Mouse (Mus musculus): ENCODE measurements around the gene Wdr62. TPM values are rescaled to one million over a fixed set of nuclear protein-coding genes. Genes with fewer than 3 reads are reported as not detected.
"Not testable (repeated sequence)": the region's sequence is repeated elsewhere in the genome, so short reads cannot be mapped to it uniquely, and the experiment has no call there.

Gene Wdr62
- total RNA-seq, 2 experiments from 2014 or later: 1.8 to 3.8 TPM

DNA sequence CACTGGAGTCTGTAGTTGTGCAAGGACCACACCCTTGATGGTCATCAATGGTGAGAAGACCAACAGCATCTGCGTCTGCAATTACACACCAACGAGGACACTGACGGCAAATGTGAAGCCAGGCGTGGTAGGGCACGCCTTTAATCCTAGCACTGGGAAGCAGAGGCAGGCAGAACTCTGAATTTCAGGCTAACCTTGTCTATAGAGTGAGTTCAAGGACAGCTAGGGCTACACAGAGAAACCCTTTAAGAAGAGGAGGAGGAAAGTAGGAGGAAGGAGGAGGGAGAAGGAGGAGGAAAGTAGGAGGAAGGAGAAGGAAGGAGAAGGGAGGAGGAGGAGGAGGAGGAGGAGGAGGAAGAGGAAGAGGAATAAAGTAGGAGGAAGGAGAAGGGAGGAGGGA lies 14.7 kb downstream of the Wdr62 start:
- no peak for DNase-seq

GRCm38 (mm10) chr7:30265041-30265440 lies 15.2 kb downstream of the Wdr62 start:
- no peak for DNase-seq

GRCm38 (mm10) chr7:30251956-30252954 lies 28.0 kb downstream of the Wdr62 start:
- peak; percentile 51 for DNase-seq

- not testable (repeated sequence) for DNase-seq
Measured at GRCm38 (mm10) chr7:30237374-30237773, 42.8 kb downstream of the Wdr62 start.

- no peak for DNase-seq
Measured at GRCm38 (mm10) chr7:30235625-30236024, 44.6 kb downstream of the Wdr62 start, which contains the start of gene Ovol3. Gene Ovol3 (minus strand): TSS chr7:30235725.

DNA sequence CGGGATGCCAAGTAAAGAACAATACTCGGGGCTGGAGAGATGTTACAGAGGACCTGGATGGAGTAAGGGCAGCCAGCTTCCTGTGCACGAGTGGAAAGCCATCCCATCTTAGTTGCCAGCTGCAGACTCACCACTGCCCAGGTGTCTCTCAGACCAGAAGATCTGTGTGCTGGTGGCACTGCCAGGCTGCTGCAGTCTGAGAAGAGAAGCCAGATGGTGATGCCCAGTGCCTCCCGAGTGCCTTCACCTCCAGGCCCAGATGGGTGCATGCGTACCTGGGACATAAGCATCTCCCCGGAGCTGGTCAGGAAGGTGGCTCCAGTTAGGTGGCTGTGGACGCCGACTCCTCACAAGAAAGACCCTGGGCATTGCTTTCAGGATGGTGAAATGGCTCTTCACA lies 45.1 kb downstream of the Wdr62 start:
- no peak for DNase-seq

- peak; percentile 62 for DNase-seq
Measured at GRCm38 (mm10) chr7:30234276-30234858, 45.9 kb downstream of the Wdr62 start.

GRCm38 (mm10) chr7:30233387-30233786 lies 46.8 kb downstream of the Wdr62 start:
- DNase-seq: no peak

- peak; percentile 23 for DNase-seq
Measured at GRCm38 (mm10) chr7:30232631-30233148, 47.5 kb downstream of the Wdr62 start.

- peak; percentile 98 for DNase-seq
Measured at GRCm38 (mm10) chr7:30231669-30232454, 48.4 kb downstream of the Wdr62 start, which contains the start of the genes Polr2i and Tbcb. Gene Polr2i (plus strand): TSS chr7:30231948. Gene Tbcb (minus strand): TSS chr7:30232272.

DNA sequence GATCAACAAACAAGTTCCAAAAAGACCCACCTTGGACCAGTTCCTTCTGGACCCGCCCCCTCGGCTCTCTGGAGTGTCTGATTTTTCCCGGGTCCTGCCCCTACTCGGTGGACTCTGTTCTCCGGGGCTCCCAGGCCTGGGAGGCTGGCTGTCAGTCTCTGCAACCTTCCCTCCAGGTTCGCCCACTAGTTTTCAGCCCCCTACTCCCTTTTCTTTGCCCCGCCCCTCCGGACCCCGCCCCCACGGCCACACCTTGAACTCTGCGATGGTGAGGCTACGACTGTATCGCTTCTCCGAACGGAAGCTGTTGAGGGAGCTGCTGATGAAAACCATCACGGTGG lies 48.9 kb downstream of the Wdr62 start:
- no peak for DNase-seq

- DNase-seq: no peak
Measured at GRCm38 (mm10) chr7:30224206-30224605, 56.0 kb downstream of the Wdr62 start.

- DNase-seq: no peak
Measured at GRCm38 (mm10) chr7:30222205-30222604, 58.0 kb downstream of the Wdr62 start.

DNA sequence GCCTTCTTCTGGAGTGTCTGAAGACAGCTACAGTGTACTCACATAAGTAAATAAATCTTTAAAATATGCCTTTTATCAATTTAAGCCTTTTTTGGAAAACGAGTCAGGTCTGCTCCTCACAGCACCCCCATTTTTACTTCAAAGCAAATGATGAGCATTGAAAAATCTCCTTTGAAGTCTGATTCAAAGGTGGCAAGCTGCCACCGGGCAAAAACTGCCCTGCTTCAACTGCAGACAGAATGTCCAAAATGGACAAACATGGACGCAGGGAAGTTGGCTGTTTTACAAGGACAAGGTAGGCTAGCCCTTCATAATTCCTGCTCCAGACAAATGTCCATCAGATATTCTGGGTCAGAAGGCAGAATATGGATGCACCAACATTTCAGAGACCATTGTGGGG lies 58.8 kb downstream of the Wdr62 start:
- no peak for DNase-seq

- DNase-seq: no peak
Measured at GRCm38 (mm10) chr7:30220008-30220356, 60.2 kb downstream of the Wdr62 start.

DNA sequence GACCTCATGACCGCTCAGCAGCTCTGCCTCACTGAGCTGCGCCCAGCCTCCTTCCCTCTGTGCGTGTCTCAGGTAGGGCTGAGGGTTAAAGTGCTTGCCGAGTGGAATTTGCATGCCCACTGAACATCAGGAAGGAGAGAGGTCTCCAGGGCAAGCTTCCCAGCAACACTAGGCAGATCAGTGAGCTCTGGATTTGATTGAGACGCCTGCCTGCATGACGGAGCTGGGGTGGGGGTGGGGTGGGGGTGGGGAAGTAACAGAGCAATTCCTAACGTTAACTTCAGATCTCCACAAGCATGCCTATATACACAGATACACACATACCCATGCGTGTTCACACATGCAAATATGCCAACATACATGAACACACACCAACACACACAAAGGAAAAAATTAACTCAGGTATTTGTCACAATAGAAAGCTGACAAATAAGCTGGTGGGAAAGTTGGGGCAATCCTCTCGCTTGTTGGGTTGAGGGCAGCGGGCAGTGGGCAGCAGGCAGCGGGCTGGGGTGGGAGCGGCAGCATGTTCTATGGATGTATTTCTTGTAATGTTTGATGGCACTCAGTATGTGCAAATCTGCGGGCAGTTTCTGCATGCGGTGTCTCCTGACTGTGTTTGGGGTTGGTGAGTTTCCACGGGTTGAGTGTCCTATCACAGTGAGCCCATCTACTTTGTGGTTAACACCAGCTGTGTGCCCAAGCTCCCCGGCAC lies 60.8 kb downstream of the Wdr62 start:
- peak; percentile 50 for DNase-seq

DNA sequence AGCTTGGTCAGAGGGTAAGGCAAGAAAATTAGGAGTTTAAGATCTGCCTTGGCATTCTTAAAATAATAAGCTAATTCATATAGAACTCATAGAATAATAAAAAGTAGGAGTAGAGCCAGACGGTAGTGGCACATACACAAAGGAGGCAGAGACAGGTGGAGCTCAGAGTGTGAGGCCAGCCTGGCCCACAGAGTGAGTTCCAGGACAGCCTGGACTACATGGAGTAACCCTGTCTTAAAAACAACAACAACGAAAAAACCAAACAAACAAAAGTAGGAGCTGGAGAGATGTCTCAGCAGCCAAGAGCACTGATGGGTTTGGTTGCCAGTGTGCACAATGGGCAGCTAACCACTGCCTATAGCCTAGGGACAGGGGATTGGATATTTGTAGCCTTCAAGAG lies 62.9 kb downstream of the Wdr62 start:
- DNase-seq: no peak

- DNase-seq: peak; percentile 43
Measured at GRCm38 (mm10) chr7:30216723-30217151, 63.5 kb downstream of the Wdr62 start.

DNA sequence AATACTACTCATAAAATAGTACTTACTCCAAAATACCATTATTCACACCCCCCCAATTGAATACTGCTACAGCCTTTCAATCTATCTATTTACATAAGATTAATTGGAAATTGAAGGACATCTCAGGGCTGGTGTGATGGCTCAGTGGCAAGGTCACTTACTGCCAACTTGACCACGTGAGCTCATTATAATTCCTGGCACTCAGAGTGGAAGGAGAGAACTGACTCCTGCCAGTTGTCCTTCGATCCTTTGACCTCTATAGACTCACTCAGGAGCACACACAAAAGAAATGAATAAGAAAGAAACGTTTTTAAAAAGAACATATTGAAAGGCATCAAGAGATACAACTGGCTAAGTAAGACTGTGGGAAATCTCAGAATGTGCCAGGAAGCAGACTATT lies 64.3 kb downstream of the Wdr62 start:
- DNase-seq: no peak

DNA sequence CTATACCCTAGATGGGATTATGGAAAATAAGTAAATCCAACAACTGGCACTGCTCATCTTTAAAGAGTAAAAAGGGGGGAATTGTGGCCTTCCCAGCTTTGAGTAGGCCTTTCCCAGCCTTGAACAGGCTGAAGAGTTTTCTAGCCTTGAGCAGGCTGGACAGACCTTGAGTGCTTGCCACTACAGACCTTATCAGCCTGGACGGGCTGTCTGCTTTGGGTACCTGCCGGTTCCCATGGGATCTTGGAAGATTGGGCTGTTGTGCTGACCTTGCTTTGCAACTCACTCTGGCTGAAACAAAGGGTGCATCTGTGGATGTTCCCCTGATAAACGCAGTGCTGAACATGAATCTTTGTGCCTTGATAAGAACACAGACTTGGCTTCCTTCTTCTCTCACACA lies 66.3 kb downstream of the Wdr62 start:
- DNase-seq: no peak

DNA sequence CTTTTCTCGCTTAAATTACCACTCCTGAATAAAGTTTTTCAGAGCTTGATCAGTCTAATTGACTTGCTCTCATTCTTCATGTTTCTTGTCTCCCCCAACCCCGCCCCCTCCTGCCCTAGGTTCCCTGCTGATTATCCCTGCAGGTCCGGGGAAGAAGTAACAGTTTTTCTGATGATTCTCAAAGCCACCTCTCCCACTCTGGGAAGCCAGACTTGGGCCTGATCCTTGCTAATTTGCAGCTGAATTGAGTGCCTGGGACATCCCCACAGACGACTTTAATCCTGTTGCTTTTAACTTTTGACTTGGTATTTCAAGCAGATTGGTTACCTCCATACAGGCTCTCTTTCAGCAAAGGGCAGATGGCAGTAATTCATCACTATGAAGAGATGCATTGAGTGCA lies 69.2 kb downstream of the Wdr62 start:
- DNase-seq: no peak

DNA sequence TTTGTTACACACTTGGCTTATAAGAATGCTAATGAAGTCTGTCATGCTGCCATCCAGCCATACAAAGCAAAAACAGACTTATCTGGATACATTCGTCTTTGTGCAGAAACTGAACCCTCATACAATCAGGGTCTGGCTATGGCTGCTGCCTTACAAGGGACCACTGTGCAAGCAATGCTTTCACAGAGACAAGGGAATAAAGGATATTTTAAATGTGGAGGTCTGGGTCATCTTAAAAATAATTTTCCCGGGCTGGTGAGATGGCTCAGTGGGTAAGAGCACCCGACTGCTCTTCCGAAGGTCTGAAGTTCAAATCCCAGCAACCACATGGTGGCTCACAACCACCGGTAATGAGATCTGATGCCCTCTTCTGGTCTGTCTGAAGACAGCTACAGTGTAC lies 73.9 kb downstream of the Wdr62 start:
- DNase-seq: not testable (repeated sequence)
